Mouse (Mus musculus) heart, adult 9 months (tissue): Measurements from ENCODE around the gene Exoc6.

ENCODE experiments used
- DNase-seq, 2 experiments: peaks; one replicate each; pipeline ENCODE4 v3.0.0; 2022; ENCODE audit warnings: low spot score in 2 of 2

The Exoc6 gene

GRCm38 (mm10) chr19:37686941-37687850, 137.0 kb downstream of the Exoc6 start:
- no peak for DNase-seq

GRCm38 (mm10) chr19:37689478-37689877, 139.3 kb downstream of the Exoc6 start:
- DNase-seq: no peak

DNA sequence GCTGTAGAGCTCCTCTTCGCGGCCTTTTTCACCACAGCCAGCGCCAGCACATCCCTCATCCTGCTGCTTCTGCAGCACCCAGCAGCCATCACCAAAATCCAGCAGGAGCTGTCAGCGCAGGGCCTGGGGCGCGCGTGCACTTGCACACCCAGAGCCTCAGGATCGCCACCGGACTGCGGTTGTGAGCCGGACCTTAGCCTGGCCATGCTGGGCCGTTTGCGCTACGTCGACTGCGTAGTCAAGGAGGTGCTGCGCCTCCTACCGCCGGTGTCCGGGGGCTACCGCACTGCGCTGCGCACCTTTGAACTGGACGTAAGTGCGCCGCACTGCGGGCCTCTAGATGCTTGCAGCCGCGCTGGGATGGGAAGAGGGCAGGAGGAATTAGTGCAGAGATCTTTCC, 140.5 kb downstream of the Exoc6 start:
- no peak for DNase-seq

- DNase-seq: no peak
Measured at GRCm38 (mm10) chr19:37692879-37693278, 142.7 kb downstream of the Exoc6 start.

DNA sequence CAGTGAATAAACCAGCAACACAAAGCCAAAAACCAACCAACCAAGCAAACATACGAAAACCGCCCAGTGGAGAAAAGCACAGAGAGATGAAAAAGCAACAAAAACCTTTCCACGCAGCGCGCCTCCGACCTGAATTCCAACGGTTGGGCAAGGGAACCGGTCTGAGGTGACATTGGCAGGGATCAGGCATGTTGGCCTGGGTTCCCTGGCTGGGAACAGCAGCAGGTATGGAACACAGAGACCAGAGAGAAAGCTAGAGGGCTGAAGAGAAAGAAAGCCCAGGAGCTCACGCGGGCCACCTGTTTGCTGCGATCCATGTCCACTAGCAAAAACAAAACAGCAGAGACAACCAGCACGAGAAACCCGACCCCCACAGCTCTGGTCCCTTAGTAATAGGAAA, 144.9 kb downstream of the Exoc6 start:
- no peak for DNase-seq

DNA sequence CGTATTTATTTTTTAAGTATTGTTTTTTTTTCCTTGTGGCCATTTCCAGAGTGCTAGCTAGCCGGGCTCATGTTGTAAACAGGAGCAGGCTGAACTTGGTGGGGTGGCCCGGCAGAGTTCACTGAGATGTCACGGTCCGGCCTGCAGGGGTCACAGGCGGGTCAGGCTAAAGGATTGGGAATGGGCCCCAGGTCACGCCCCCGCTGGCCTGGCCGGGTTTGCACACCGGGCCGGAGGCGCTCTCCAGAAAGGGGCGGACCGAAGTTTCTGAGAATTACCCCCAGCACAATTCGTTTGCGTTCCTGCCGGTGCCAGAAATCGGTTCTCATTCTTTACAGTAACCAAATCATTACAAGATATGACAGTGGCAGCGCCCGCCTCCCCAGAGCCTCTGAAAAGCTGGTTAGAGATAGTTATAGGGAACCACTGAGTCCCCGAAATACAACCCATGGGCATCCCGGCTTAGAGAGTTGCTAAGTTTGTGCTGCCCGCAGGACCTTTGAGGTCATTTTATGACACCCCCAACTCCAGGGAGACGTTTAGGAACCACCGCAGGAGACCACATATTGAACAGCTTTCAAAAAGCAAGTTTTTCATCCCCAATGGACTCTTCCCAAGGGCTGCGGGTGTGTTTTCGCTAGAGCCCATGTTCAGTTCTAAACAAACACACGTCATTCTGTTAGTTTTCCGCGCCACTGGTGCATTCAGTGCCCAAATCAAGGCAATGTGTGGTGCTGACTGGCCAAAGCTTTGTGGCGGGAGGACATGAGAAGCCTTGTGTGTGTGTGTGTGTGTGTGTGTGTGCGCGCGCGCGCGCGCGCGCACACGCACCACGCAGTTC, 145.8 kb downstream of the Exoc6 start:
- DNase-seq: no peak

DNA sequence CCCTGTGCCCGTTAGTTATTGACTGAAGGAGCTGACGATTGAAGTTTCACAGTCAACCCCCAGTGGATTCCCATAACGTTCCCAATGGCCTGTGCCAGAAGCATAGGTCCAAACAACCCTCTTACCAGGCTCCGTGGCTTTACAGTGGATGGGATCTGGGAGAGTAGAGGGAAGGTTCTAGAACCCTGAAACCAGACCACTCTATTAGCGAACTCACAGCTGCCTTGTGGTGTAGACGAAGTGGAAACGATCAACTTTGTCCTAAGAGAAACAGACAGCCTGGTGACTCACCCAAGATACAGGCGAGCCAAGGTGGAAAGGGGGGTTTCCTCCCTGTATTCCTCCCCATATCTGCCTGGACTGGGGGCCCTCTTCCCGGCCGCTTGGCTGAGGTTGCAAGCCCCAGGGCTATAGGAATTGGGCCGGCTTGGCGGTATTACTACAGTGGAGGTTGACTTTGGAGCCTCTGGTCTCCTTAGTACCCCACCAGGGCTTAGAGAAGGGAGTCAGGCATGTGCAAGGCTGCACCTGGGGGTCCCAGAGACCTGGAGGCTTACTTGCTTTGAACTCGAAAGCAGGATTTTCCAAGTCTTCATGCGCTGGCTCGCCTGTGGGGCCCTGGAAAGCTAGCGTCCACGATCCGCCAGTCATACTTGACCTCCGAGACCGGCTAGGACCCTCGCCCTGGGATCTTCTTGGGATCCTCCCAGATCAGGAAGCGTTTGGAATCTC, 146.6 kb downstream of the Exoc6 start:
- DNase-seq: no peak

DNA sequence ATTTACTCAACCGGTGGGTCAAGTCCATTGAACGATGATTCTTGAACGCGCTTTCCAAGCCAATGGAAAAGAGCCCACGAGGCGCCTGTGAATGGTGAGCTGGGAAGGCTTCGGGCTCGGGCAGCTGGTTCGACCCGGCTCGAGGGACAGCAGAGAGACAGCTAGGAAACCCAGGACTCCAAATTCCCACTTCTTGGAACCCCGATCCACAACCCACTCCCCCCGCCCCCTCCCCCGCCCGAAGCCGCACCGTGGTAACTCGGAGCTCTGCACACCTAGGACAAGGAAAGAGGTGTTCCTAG, 147.1 kb downstream of the Exoc6 start:
- DNase-seq: no peak

DNA sequence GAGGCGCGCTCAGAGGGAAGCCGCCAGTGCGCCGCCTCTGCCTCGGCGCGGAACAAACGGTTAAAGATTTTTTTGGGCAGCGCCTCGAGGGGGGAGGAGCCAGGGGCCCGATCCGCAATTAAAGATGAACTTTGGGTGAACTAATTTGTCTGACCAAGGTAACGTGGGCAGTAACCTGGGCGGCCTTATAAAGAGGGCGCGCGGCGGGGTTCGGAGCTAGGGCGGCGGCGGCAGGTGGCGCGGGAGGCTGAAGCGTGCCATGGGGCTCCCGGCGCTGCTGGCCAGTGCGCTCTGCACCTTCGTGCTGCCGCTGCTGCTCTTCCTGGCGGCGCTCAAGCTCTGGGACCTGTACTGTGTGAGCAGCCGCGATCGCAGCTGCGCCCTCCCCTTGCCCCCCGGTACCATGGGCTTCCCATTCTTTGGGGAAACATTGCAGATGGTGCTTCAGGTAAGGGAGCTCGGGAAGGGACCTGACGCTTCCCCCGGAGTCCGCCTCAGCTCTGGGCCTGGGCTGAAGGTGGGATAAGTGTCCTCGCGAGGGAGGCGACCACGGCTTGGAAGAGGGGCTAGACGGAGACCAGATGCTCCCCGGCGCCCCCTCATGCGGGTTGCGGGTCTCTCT, 147.5 kb downstream of the Exoc6 start, which contains the start of gene Cyp26a1:
Cyp26a1 (plus strand) TSS at position 148 of the 622 bp plus-strand sequence.
- DNase-seq: no peak

DNA sequence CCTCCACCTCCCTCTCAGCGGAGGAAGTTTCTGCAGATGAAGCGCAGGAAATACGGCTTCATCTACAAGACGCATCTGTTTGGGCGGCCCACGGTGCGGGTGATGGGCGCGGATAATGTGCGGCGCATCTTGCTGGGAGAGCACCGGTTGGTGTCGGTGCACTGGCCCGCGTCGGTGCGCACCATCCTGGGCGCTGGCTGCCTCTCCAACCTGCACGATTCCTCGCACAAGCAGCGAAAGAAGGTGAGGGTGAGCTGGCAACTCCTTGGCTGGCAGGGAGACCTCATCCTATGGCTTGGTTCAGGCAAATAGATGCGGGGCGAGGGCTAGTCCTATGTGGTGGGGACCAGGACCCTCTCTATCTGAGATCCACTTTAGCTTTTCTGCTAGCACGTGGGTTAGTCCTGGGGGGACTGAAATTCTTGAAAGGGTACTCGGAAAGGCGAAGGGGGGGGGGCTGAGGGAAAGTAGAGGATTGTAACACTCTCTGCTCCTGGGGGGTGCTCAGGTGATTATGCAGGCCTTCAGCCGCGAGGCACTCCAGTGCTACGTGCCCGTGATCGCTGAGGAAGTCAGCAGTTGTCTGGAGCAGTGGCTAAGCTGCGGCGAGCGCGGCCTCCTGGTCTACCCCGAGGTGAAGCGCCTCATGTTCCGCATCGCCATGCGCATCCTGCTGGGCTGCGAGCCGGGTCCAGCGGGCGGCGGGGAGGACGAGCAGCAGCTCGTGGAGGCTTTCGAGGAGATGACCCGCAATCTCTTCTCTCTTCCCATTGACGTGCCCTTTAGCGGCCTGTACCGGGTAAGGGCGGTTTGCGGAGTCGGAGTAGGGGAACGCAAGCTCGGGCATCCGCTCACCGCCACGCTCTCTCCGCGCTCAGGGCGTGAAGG, 148.3 kb downstream of the Exoc6 start:
- DNase-seq: no peak

- DNase-seq: no peak
Measured at GRCm38 (mm10) chr19:37699711-37700110, 149.5 kb downstream of the Exoc6 start.

- DNase-seq: no peak
Measured at GRCm38 (mm10) chr19:37702377-37703076, 152.3 kb downstream of the Exoc6 start.

DNA sequence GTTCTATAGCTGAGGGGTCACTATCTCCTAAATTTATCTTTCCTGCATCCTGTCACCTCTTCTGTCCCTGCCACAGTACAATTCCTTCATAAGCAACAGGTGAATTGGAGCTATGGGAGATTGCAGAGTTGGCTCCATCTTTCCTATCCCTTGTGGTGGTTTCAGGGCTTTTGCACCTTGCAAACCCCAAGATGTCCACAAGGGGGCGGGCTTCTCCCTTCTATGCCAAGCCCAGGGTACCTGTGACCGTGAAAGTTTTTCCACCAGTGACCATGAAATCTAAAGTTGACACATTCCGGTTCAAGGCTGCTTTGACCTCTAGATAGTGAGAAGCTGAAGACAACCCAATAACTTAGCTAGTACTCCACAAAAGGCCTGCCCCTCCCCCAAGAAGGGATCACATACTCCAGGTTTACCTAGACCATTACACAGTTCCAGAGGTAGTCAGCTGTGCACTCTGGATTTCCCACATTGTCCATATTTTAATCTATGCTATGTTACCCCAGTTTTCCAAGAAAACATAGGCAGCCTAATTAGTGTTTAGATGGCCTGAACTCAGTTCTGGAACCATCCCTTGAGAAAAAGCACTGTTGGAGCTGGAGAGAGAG, 153.8 kb downstream of the Exoc6 start:
- DNase-seq: peak; percentile 25 to 44

DNA sequence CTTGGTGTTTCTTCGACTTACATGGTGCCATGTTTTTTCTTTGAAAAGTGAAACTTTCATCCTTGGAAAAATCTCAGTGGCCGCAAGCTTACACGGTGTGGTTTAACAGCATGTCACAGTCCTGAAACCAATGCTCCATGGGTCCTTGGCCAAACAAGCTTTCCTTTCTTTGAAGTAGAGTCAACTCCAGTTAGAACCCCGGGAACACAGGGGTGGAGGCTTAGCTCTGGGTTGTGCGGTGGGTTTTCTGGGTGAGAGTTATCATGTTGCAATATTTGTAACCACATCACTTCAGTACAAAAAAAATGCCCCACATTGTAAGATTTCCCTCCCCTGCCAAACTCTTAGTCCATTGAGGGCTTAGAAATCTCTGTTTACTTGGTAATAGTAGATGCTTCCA, 155.5 kb downstream of the Exoc6 start:
- DNase-seq: no peak

GRCm38 (mm10) chr19:37714681-37715080, 164.5 kb downstream of the Exoc6 start:
- no peak for DNase-seq

DNA sequence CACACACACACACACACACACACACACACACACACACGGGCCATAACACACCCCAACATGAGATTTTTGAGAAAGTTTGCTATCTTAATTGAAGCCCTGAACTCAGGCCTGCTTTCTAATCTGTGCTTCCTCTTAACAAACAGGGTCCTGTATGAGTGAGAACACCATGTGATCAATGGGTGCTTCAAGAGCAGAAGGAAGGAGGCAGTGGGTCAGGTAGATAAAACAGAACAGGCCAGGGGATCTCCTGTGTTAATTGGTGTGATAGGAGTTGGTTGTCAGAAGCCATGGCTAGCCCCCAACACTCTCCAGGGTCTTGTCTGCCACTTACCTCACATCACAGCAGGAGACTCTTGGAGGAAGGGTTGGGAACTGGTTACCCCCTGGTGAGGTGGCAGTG, 165.8 kb downstream of the Exoc6 start:
- no peak for DNase-seq

- no peak for DNase-seq
Measured at GRCm38 (mm10) chr19:37716524-37717175, 166.4 kb downstream of the Exoc6 start.

DNA sequence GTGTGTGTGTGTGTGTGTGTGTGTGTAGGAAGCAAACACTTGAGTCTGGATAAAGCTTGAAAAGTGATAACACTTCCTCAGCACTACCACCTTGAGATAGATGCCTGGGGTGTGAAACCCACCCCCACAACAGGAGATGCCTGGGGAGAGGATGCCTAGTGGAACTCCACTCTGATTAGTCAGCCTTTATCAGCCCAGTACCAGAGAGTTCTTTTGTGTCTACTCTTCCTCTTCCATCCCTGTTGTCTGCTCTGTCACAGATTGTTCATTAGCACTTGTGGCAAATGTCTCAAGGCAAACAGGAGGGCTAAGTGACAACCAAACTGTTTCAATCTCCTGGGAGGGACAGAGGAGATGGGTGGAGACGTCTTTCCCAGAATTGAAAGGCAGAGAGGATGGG, 168.9 kb downstream of the Exoc6 start:
- DNase-seq: no peak

DNA sequence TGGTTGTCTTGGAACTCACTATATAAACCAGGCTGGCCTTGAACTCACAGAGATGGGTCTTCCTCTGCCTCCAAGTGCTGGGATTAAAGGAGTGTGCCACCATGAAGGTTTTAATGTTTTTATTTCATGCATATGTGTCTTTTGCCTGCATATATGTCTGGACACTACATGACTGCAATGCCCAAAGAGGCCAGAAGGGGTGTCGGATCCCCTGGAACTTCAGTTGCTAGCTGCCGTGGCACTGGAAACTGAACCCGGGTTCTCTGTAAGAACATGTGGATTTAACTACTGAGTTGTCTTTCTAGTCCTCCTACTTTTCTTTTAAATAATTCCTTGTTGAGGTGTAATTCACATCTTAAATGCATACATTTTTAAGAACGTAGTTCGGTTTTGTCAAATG, 174.4 kb downstream of the Exoc6 start:
- DNase-seq: no peak
